Mouse (Mus musculus) E14TG2a.4 (cell line): ENCODE data around the gene Cfp.

ENCODE experiments used
- CTCF ChIP-seq: conservative IDR thresholded peaks from 2 replicates; pipeline ENCODE4 v1.5.1; 2014; ENCODE audit warnings: low read length
- NANOG ChIP-seq: IDR thresholded peaks from 2 replicates; pipeline ENCODE4 v1.6.1; 2014; ENCODE audit warnings: borderline replicate concordance, low read length, mixed read lengths
- POU5F1 ChIP-seq: IDR thresholded peaks from 2 replicates; pipeline ENCODE4 v1.6.1; 2014; ENCODE audit warnings: low read length, borderline replicate concordance

DNA sequence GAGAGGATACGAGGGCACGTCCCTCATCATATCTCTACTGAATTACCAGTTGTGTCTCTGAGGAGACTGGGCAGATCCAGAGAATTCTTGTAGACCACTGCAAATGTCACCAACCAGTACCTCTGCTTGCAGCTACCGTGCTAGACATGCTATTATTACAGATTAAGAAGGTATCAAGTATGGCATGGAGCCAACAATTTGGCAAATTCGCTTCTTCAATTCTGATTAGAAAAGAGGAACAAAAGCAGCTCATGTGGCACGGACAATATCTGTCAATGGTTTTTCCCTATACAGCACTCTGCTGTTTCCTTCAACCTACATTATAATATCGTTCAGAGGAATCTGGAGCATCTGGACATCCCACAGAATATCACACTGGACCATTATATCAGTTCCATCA lies 17.6 kb downstream of the Cfp start:
- TF ChIP-seq CTCF (no peak), POU5F1 (no peak), NANOG (no peak)
